Mouse (Mus musculus) brown adipose tissue, adult 24 weeks (tissue): Measurements from ENCODE around the gene Kcnh8. TPM values are rescaled to one million over a fixed set of nuclear protein-coding genes. Genes with fewer than 3 reads are reported as not detected.

Source experiments
- H3K27ac ChIP-seq: fragments of 200-500 bp; replicated peaks from 2 replicates; pipeline ENCODE4 v1.5.1; 2012; ENCODE audit warnings: low read depth, mild to moderate bottlenecking, low read length
- H3K4me1 ChIP-seq: fragments of 200-500 bp; 2 replicates; pipeline ENCODE4 v1.6.1; 2012; ENCODE audit warnings: low read length, mixed read lengths; ENCODE audit not compliant: control insufficient read depth, insufficient read depth, insufficient read length
- H3K4me3 ChIP-seq: fragments of 200-500 bp; 2 replicates; pipeline ENCODE4 v1.5.1; 2012; ENCODE audit warnings: low read depth, mild to moderate bottlenecking, low read length, moderate library complexity; ENCODE audit not compliant: insufficient read depth
- polyA plus RNA-seq: library from polyadenylated mRNA; stranded (reverse); fragments of >200 nt; gene quantifications from 2 replicates; pipeline ENCODE4 v1.2.4, GENCODE M21; 2012; ENCODE audit not compliant: missing spikeins, insufficient read depth, insufficient read length

The Kcnh8 gene
- polyA plus RNA-seq, 1 experiment, result not detected

DNA sequence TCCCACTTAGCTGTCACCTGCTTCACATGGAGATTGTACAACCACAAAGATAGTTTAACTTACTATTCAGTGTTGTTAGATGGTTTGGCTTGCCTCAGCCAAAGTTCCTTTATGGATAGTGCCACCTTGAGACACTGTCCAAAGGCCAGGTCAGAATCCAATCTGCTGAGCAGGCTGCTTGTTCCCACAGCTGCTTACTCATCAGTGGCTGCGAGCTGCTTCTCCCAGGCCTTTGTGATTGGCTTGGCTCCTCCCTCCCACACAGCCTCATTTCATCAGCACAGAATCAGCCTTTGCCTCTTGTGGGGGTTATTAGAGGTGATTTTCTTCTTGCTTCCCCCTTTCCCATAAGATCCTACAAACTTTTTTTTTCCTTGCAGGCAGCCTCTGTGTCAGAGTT lies 109.8 kb downstream of the Kcnh8 start:
- Histone ChIP-seq H3K27ac (no peak overlapping the region), H3K4me3 (no peak overlapping the region), H3K4me1 (no peaks in the 10 kb centered on the region)

DNA sequence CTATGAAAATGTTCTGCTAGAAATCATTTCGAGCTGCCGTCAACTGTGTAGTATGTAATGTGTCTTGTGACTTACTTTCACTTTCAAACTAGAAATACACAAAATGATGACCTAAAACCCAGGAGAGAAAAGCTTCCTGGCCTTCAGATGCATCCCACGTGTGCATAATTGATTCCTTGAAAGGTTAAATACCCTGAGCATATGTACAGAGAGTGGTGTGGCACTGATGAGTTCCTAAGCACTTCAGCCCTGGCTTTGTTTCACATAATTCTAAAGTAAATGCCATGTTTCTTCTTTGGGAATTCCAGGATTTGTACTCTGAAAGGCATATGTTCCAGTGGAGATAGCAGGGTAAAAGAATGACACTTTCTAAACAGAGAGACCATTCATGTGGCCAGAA lies 119.7 kb downstream of the Kcnh8 start:
- H3K4me3 ChIP-seq, result no peak overlapping the region
- no peaks in the 10 kb centered on the region for H3K4me1 ChIP-seq
- no peak overlapping the region for H3K27ac ChIP-seq

DNA sequence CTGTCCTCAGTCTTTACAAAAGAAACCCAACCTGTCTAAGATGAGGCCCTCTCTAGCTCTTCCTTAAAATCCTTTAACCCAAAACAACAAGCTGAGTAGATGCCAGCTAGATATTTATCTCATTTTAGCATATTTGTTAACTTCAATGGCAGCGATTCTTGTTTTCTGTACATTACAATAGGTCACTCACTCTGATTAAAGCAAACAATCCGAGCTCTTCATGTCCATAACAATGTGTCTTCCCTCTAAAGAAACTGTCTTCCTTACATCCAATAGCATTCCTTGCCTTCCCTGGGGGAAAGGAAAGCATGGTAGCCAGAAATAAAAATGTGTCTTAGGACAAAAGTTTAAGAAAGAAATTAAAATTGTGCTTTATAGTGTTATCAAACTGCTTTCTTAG lies 126.3 kb downstream of the Kcnh8 start:
- Histone ChIP-seq H3K4me1 (no peaks in the 10 kb centered on the region), H3K27ac (no peak overlapping the region), H3K4me3 (no peak overlapping the region)

DNA sequence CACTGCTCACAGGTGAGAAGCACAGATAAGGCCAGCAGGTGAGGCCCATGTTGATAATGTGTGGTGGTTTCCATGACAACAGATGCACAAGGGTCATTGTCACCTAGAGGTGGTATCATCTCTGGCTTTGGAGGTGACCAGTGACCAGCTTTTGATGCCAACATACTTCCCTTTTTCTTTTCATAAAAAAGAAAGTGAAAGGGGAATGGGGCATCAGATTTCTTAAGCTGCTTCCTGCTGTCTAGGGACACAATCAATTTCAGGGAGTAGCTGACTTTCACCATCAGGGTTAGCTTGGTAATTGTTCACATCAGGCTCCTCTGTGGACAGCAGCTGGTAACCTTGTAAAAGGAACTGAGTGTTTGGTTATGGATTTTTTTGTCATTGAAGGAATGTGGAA lies 135.9 kb downstream of the Kcnh8 start:
- Histone ChIP-seq H3K27ac (no peak overlapping the region), H3K4me3 (no peak overlapping the region), H3K4me1 (no peaks in the 10 kb centered on the region)

DNA sequence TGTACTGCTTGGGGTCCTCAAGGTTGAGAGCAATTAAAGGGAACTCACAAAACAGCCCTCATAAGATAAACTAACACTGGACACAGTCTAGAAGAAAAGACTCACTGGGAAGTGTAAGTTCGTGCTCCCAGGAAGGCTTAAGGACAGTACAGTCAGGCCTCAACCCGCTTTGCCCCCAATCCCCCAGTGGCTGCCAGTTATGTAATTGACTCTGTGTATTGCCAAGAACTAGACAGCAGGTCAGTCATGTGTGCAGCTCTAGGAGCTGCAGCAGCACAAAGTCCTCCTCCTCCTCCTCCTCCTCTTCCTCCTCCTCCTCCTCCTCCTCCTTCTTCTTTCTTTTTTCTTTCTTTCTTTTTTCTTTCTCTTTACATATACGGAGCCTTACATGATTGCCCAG lies 185.6 kb downstream of the Kcnh8 start:
- H3K4me3 ChIP-seq, result no peak overlapping the region
- no peak overlapping the region for H3K27ac ChIP-seq
- H3K4me1 ChIP-seq, result no peaks in the 10 kb centered on the region

DNA sequence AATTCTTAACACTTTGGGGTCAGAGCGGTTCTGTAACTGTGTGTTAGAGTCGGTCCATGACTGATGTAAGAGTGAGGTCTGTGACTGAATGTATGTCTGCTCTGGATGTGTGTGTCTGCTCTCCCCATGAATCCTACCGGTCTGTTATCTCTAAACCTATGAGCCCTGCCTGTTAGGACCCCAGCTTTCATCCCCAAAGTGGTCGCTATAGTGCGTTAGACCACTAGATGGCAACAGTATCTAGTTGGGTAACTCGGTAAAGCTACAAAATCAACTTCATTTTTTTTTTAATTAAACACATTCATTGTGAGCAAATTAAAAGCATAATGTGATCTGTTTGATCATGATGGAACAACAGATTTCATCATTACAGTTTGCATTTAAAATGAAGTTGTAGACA lies 202.0 kb downstream of the Kcnh8 start:
- H3K27ac ChIP-seq, result no peak overlapping the region
- H3K4me3 ChIP-seq, result no peak overlapping the region
- no peaks in the 10 kb centered on the region for H3K4me1 ChIP-seq

DNA sequence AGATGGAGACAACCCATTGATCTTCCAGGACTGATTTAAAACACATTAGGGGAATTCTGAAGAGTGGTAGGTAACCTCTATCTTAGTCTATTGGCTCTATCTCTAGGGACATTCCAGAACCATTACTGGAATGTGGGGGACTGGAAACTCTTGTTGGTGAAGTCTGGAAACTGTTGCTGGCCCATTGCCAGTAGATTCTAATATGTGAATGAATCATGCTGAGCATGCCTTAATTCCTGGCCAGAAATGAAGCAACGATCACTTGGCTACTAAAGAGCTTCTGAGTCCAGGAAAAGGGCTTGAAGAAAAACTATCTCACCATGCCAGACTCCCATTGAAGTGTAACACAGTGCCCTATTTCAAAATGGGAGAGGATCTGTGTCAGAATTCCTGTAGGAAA lies 208.3 kb downstream of the Kcnh8 start:
- Histone ChIP-seq H3K27ac (no peak overlapping the region), H3K4me1 (no peaks in the 10 kb centered on the region), H3K4me3 (no peak overlapping the region)

DNA sequence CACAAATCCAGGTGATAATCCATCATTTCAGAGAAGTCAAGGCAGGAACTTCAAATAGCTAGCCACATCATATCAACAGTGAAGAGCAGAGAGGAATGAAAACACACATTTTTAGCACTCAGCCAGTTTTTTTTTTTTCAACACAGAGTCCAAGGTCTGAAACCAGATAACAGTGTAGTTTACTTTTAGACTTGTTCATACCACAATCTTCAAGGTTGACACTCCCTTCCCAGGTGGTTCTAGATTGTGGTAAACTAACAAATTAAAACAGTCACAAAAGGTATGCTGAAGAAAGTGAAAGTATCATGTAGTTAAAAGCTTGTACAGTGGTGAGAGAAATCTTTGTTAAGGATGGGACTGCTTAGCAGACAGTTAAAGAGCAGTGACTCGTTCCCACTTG lies 216.5 kb downstream of the Kcnh8 start:
- Histone ChIP-seq H3K4me3 (no peak overlapping the region), H3K4me1 (no peaks in the 10 kb centered on the region), H3K27ac (no peak overlapping the region)

DNA sequence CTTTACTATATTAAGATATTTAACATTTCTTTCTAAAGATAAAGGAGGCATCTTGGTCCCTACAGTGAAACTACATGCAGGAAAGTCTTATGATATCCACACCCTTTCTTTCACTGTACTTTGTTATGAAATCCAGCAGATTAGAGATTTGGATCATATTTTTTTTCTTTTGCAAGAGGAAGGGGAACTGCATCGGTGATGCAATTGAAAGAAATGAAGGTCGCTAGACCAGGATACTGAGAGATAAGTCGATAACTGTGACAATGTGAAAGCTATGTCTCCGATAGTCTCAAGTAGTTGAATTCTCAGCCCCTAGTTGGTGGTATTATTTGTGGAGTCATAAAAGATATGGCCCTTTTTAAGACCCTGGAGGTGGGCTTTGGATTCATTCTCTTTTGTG lies 227.2 kb downstream of the Kcnh8 start:
- Histone ChIP-seq H3K27ac (no peak overlapping the region), H3K4me1 (no peaks in the 10 kb centered on the region), H3K4me3 (no peak overlapping the region)

DNA sequence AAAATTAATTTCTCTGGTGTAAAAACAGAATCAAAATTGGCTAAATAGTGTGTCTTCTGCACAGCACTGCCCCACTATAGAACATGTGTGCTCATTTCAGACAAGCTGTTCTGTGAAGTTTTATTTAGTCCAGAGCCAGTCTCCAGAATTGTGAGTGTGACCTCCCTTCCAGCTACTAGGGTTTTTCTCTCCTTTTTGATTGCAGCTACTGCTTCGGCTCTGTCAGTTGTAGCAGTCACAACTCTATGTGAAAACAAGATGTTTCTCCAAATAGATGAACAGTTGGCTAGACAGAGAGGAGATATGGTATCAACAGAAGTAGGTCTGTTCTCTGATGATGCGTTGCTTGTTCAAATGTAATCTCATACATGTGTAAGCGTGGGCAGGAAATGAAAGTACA lies 270.7 kb downstream of the Kcnh8 start:
- Histone ChIP-seq H3K4me3 (no peak overlapping the region), H3K27ac (no peak overlapping the region), H3K4me1 (no peaks in the 10 kb centered on the region)

DNA sequence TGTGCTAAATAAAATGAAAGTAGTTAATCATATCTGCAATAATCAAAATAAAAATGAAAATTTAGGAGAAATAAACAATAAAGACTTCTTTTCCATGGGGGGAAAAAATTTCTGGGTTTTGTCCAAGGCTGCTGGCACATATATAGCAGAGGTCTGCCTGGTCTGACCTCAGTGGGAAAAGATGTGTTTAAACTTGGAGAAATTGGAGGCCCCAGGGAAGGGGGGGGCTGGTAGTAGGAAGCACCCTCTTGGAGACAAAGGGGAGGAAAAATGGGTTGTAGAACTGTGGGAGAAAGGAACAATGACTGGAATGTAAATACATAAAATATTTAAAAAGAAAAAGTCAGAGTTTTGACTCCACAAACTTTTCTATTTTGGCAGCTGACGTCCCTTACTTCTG lies 276.5 kb downstream of the Kcnh8 start:
- Histone ChIP-seq H3K27ac (no peak overlapping the region), H3K4me1 (no peaks in the 10 kb centered on the region), H3K4me3 (no peak overlapping the region)

DNA sequence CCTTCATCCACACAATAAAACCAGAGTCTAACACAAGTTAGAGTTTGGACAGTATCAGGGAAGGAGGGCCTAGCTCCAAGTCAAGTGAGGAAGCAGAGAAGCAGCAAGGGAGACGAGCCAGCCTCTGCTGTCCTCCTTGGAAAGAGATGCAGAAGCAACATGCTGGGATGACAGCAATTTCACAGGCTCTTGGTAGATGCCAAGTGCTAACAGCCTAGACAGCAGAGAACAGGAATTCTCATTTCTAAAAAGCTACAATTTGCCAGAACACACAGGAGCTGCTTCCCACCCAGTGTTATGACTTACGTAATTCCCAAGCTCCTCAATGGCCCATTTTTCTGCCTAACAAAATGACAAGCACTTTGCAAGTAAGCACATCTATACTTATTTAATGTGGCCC lies 277.5 kb downstream of the Kcnh8 start:
- H3K27ac ChIP-seq, result no peak overlapping the region
- no peaks in the 10 kb centered on the region for H3K4me1 ChIP-seq
- no peak overlapping the region for H3K4me3 ChIP-seq

DNA sequence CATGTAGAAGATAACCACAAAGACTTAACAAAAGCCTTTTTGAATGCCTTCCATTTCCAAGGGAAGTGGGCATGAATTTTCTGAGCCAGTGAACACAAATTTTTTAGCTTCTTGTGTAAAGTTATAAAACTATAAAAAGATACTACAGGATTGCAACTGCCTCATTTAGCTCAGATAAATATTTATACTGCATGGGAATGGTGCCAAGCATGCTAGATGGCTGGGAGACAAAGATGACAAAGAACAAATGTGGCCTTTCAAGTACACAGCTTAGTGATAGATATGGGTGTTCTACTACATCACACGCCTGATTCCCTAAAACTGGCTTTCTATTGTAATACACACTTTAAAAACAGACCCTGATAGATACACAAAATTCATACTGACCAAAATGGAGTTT lies 282.7 kb downstream of the Kcnh8 start:
- H3K4me3 ChIP-seq, result no peak overlapping the region
- no peaks in the 10 kb centered on the region for H3K4me1 ChIP-seq
- H3K27ac ChIP-seq, result no peak overlapping the region

DNA sequence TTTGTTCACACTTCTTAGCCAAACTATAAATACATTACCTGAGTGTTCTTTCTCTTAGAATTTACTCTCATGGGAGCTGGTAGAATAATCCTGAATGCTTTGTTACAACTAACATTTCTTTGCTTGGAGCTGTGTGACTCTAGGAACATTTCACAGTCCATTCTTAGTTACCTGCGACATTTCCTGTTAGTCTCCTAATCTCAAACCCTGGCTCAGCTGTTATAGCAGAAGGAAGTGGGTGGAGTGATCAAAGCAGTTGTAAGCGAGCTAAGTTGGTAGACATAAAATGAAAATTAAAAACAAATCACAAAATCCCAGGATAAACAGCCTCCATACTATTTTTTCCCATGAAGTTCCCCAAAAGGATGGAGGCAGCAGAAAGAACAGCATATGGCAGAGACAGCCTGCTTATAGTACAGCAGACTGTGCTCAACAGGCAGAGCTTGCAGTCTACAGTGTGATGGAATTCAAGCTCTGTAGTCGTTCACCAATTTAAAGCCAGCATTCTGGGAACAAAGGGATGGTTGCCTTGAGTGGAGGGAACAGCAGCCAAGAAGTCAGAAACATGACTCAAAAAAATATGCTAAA lies 318.1 kb downstream of the Kcnh8 start:
- Histone ChIP-seq H3K4me3 (no peak overlapping the region), H3K27ac (no peak overlapping the region), H3K4me1 (no peaks in the 10 kb centered on the region)

DNA sequence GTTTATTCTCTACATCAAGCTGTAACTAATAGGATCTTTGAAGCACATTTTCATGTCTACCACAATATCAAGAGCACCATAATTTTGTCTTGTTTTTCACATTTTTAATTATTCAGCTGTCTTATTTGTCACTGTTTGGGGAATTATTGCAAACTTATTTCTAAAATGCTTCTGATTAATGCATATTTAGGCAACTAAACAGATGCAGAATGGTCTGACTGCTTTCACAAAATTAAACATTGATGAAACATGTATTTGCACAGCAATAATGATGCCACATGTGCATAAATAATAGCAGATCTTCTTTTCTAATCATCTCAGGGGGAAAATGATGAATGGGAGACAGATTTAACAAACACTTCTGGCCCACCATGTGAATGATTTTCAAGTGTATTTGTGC lies 341.5 kb downstream of the Kcnh8 start:
- Histone ChIP-seq H3K4me1 (no peaks in the 10 kb centered on the region), H3K4me3 (no peak overlapping the region), H3K27ac (no peak overlapping the region)

DNA sequence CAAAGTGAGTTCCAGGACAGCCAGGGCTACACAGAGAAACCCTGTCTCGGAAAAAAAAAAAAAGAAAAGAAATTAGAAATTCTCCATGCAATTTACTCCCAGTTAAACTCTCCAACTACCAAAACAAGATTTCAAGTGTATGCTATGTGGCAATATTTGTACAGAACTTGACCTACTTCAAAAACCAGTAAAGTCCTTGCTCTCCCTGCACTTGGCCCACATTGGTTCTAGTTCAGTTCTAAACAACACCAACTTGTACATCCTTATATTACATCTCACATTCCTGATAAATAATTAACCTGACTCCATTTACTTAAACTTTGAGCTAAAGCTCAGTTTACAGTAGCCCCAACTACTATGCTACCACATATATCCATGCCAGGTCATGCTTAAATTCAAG lies 370.2 kb downstream of the Kcnh8 start:
- Histone ChIP-seq H3K27ac (no peak overlapping the region), H3K4me3 (no peak overlapping the region), H3K4me1 (no peaks in the 10 kb centered on the region)

DNA sequence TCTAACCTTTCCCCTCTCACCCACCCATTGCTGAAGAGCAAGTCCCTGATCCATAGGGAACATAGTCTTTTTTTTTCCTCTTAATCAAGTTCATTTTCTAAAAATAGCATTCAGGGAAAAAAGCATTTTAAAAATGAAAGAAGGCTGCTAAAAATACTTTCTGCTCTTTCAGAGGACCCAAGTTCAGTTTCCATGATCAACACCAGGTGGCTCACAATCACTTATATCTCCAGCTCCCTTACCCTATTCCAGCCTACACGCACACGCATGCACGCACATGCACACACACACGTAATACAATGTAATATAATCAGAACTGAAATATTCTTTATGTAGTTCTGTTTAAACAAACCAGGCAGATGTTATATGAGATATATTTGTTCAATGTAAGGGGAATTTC lies 378.4 kb downstream of the Kcnh8 start:
- Histone ChIP-seq H3K4me3 (no peak overlapping the region), H3K27ac (no peak overlapping the region), H3K4me1 (no peaks in the 10 kb centered on the region)
